Mouse (Mus musculus) forebrain, embryonic 13.5 days (tissue): ENCODE data around the gene Asic2. TPM values are rescaled to one million over a fixed set of nuclear protein-coding genes. Genes with fewer than 3 reads are reported as not detected.
A peak's percentile ranks its signal among the peaks of the same experiment; 100 is the strongest.
"Not testable (repeated sequence)": the region's sequence is repeated elsewhere in the genome, so short reads cannot be mapped to it uniquely, and the experiment has no call there.

Source experiments
- ATAC-seq: fragments of 200-750 bp; cut with Nextera tagmentation; 2 replicates; pipeline ENCODE4 v1.8.0; 2017
- H3K27ac ChIP-seq: fragments of 300-500 bp; sonication (generic); 2 replicates; pipeline ENCODE4 v1.5.1; 2015; ENCODE audit warnings: inconsistent platforms, mild to moderate bottlenecking, moderate library complexity
- H3K27me3 ChIP-seq: fragments of 300-500 bp; sonication (generic); 2 replicates; pipeline ENCODE4 v1.6.1; 2015; ENCODE audit warnings: mild to moderate bottlenecking, inconsistent platforms
- H3K36me3 ChIP-seq: fragments of 300-500 bp; sonication (generic); 2 replicates; pipeline ENCODE4 v1.6.1; 2015; ENCODE audit warnings: mild to moderate bottlenecking, inconsistent platforms; ENCODE audit not compliant: poor library complexity, severe bottlenecking
- H3K4me1 ChIP-seq: fragments of 300-500 bp; sonication (generic); 2 replicates; pipeline ENCODE4 v1.6.1; 2015; ENCODE audit warnings: inconsistent platforms
- H3K4me2 ChIP-seq: fragments of 300-500 bp; sonication (generic); 2 replicates; pipeline ENCODE4 v1.6.1; 2015; ENCODE audit warnings: inconsistent platforms, mild to moderate bottlenecking, moderate library complexity
- H3K4me3 ChIP-seq: fragments of 300-500 bp; sonication (generic); 2 replicates; pipeline ENCODE4 v1.5.1; 2015; ENCODE audit warnings: mild to moderate bottlenecking, inconsistent platforms
- H3K9ac ChIP-seq: fragments of 300-500 bp; sonication (generic); 2 replicates; pipeline ENCODE4 v1.6.1; 2015; ENCODE audit warnings: mild to moderate bottlenecking, inconsistent platforms
- H3K9me3 ChIP-seq: fragments of 300-500 bp; sonication (generic); replicated peaks from 2 replicates; pipeline ENCODE4 v1.6.1; 2016; ENCODE audit warnings: inconsistent platforms
- WGBS: fragments of 180-500 bp; shearing (Covaris S2); methylation state at CpG from one replicate; pipeline ENCODE4 v1.1.7; 2015; 5-methylcytosine and 5-hydroxymethylcytosine counted together
- polyA plus RNA-seq: library from polyadenylated mRNA; unstranded; fragments of >200 nt; fragmentation: Nextera tagmentation; extraction: Ambion mirVana; gene quantifications from 2 replicates; pipeline ENCODE4 v1.2.1, GENCODE M21; 2015

Gene Asic2
- polyA plus RNA-seq, 1 experiment from 2014 or later = 2.3 TPM

DNA sequence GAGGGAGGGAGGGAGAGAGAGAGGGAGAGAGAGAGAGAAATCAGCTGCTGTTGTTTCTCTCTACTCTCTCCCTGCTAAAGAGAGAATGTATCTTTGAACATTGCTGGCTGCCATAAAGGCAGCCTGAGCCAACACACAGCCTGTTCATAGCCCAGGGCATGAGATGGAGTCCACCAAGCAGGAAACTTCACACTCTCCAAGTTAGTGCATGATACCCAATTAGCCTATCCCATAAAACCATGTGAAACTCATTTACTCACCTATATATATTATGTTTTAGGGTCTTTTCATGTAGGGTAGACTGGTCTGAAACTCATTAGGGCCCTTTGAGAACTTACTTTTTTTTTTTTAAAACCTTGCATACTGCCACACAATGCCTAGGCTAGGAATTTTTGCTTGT lies 582.7 kb downstream of the Asic2 start:
- no peak overlapping the region for H3K27ac ChIP-seq
- H3K9me3 ChIP-seq = no peaks in the 10 kb centered on the region
- H3K9ac ChIP-seq = no peak overlapping the region
- ATAC-seq = no peak
- H3K27me3 ChIP-seq = no peaks in the 10 kb centered on the region
- H3K36me3 ChIP-seq = no peaks in the 10 kb centered on the region
- H3K4me2 ChIP-seq = no peak overlapping the region
- H3K4me3 ChIP-seq = no peak overlapping the region
- 0 out of 2 replicates have a peak, but pooled peaks cover 6% of the 10 kb centered on the region for H3K4me1 ChIP-seq

GRCm38 (mm10) chr11:81374841-81375240 lies 593.4 kb downstream of the Asic2 start:
- no peaks in the 10 kb centered on the region for H3K36me3 ChIP-seq
- no peak overlapping the region for H3K4me2 ChIP-seq
- H3K9ac ChIP-seq = no peak overlapping the region
- H3K9me3 ChIP-seq = peaks cover 6% of the 10 kb centered on the region; the same call in 1 of the 2 replicates
- no peak for ATAC-seq
- no peak overlapping the region for H3K4me3 ChIP-seq
- peaks cover 16% of the 10 kb centered on the region for H3K4me1 ChIP-seq
- H3K27ac ChIP-seq = no peak overlapping the region
- no peaks in the 10 kb centered on the region for H3K27me3 ChIP-seq

DNA sequence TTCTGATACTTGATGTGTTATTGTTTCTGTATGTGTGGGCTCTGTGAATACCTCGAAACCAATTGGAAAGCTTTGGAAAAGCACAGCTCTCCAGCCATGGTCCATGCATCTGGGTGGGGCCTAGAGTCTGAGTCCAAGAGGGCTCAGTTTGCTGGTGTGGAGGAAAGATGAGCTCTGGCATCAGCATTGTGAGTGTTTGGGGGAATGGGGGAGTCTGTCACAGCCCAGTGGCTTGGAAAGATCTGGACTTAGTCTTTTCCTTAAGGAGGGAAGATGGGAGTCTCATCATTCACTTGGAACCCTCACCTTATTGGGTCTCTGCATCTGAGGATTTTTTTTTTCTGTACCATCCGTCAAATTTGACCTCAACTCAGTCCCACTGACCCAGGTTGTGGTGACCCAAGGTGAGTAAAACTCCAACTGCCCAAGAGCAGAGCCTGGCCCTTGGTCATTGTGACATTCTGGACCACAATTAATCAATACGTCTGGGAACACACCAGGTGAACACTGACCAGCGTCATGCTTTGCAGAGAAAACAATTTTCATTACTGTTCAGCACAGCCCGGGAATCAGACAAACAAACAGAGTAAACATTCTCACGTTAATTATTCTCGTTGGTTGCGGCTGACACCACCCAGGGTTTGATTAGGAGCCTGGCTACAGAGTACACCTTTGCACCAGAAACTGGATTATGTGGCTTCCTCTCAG lies 594.1 kb downstream of the Asic2 start:
- Histone ChIP-seq H3K9ac (no peak overlapping the region), H3K27ac (no peak overlapping the region), H3K4me1 (peaks cover 20% of the 10 kb centered on the region), H3K4me2 (no peak overlapping the region), H3K27me3 (no peaks in the 10 kb centered on the region), H3K4me3 (no peak overlapping the region), H3K36me3 (no peaks in the 10 kb centered on the region), H3K9me3 (peaks cover 6% of the 10 kb centered on the region; the same call in 1 of the 2 replicates)
- ATAC-seq = no peak
- WGBS = 82% methylated on average over 8 of the region's 8 CpGs

- no peak for ATAC-seq
- WGBS = 71% methylated on average over 8 of the region's 8 CpGs
Observed at GRCm38 (mm10) chr11:81371545-81371944, 596.7 kb downstream of the Asic2 start.

DNA sequence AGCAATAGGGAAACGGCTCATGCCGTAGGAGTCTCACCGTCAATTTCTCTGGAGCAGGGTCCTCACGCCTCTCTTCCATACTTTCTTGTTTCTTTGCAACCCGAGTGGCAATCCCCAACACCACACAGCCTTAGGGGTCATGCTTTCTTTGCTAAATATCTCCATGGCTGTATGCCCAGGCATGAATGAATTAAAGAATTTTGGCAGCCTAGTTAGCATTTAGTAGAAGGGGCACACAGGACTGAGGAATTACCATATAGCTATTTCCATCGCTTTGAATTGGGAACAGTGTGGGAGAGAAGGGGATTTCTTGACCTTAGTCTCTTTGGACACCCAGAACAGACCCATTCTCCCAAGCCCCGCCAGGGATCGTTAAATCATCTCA lies 597.8 kb downstream of the Asic2 start:
- H3K27me3 ChIP-seq = no peaks in the 10 kb centered on the region
- no peaks in the 10 kb centered on the region for H3K36me3 ChIP-seq
- H3K9ac ChIP-seq = no peak overlapping the region
- peaks cover 20% of the 10 kb centered on the region for H3K4me1 ChIP-seq
- no peaks in the 10 kb centered on the region for H3K9me3 ChIP-seq
- 33% methylated on average over 8 of the region's 8 CpGs for WGBS
- H3K4me3 ChIP-seq = no peak overlapping the region
- ATAC-seq = no peak; the same call in 1 of the 2 replicates
- H3K27ac ChIP-seq = 0 out of 2 replicates have a peak overlapping the region, but pooled peaks have one; percentile 45
- no peak overlapping the region for H3K4me2 ChIP-seq

More at GRCm38 (mm10) chr11:81371545-81371944, 596.7 kb downstream of the Asic2 start:
- H3K4me1 ChIP-seq = peaks cover 20% of the 10 kb centered on the region
- H3K36me3 ChIP-seq = no peaks in the 10 kb centered on the region
- no peak overlapping the region for H3K9ac ChIP-seq
- H3K9me3 ChIP-seq = no peaks in the 10 kb centered on the region
- no peak overlapping the region for H3K4me2 ChIP-seq
- H3K27ac ChIP-seq = no peak overlapping the region
- H3K27me3 ChIP-seq = no peaks in the 10 kb centered on the region
- H3K4me3 ChIP-seq = no peak overlapping the region

DNA sequence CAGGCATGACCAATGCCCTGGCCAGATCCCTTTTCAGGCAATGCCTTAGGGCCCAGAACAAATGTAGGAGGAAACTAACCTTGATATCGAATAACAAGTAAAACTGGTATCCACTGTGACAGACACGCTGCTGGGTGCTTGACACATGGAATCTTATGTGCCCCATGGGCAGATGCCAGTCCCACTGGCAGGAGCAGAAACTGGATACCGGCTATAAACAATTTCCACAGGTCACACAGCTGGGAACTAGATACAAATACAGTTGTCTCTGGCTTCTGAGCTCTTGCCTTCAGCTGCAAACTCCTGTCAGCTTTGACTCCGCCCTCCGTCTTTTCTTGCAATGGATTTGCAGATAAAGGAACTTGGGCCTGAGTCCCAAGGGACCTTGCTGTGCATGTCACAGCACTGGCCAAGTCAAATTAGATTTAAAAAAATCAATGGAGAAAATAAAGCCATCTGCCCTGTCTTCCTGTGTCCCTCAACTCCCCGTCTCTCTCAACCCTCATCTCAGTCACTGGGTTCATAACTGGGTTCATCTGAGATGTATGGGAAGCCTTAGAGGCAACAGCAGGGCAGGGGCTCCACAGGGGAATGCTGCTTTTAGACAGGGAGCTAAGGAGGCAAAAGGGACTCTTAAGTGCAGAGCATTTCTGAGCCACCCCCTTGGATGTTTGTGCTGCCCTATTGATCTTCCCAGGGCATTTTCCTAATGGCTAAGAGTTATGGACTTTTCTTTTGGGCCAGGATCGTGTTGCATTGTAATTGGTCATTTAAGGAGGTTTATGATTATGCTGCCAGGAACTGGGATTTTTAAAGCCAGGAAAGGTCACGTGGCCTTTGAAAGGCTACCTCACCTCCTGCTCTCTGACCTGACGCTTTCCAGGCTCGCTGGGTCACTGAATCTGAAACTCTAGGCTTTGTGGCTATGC lies 598.5 kb downstream of the Asic2 start:
- Histone ChIP-seq H3K4me1 (peaks cover 20% of the 10 kb centered on the region), H3K4me3 (no peak overlapping the region), H3K36me3 (no peaks in the 10 kb centered on the region), H3K9me3 (no peaks in the 10 kb centered on the region), H3K27me3 (no peaks in the 10 kb centered on the region), H3K9ac (no peak overlapping the region), H3K27ac (0 out of 2 replicates have a peak overlapping the region, but pooled peaks have one; percentile 45), H3K4me2 (no peak overlapping the region)
- no peak for ATAC-seq
- 60% methylated on average over 10 of the region's 10 CpGs for WGBS

DNA sequence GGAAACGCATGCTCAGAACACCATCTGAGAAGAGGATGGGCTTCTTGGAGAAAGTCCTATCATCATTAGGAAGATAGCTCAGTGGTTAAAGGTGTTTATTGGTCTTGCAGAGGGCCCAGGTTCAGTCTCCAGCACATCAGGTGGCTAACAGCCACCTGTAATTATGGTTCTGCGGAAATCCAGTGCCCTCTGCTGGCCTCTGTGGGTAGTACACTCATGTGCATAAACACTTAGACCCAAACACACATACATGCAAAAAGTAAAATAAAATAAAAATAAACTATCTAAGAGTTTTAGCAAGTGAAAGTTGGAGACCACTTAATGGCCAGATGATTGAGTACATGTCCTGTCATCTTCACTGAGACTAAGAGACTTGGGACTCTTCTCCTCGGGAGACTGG lies 603.8 kb downstream of the Asic2 start:
- no peak overlapping the region for H3K4me3 ChIP-seq
- no peaks in the 10 kb centered on the region for H3K36me3 ChIP-seq
- no peak overlapping the region for H3K27ac ChIP-seq
- WGBS = 95% methylated on average over 3 of the region's 3 CpGs
- no peak overlapping the region for H3K4me2 ChIP-seq
- H3K27me3 ChIP-seq = no peaks in the 10 kb centered on the region
- no peak for ATAC-seq
- 0 out of 2 replicates have a peak, but pooled peaks cover 3% of the 10 kb centered on the region for H3K9me3 ChIP-seq
- no peak overlapping the region for H3K9ac ChIP-seq
- no peaks in the 10 kb centered on the region; the same call in 1 of the 2 replicates for H3K4me1 ChIP-seq

DNA sequence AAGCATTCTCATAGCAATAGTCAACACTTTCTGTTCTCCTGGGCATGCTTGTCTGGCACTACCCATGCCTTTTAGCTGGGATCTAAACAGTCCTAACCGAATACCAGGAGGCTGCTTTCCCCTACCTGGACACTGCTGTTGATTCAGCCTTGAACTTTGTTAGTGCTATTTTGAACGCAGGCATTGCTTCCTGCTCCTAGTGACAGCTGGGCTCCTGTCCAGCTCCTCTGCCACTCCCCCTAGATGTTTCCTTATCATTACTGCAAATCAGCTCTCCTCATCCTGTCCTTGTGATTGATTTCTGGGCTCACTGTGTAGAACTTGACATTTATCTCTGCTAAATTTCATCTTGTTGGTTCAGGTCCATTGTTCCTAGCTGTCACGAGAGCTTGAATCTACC lies 605.8 kb downstream of the Asic2 start:
- no peak overlapping the region for H3K4me2 ChIP-seq
- H3K27ac ChIP-seq = no peak overlapping the region
- H3K9ac ChIP-seq = no peak overlapping the region
- H3K36me3 ChIP-seq = no peaks in the 10 kb centered on the region
- H3K9me3 ChIP-seq = 0 out of 2 replicates have a peak, but pooled peaks cover 3% of the 10 kb centered on the region
- H3K4me3 ChIP-seq = no peak overlapping the region
- WGBS = 66% methylated on average over 3 of the region's 3 CpGs
- H3K27me3 ChIP-seq = no peaks in the 10 kb centered on the region
- ATAC-seq = no peak
- H3K4me1 ChIP-seq = no peaks in the 10 kb centered on the region

- no peaks in the 10 kb centered on the region for H3K27me3 ChIP-seq
- no peak overlapping the region for H3K9ac ChIP-seq
- no peak overlapping the region for H3K4me3 ChIP-seq
- no peaks in the 10 kb centered on the region for H3K36me3 ChIP-seq
- H3K4me1 ChIP-seq = no peaks in the 10 kb centered on the region
- no peak overlapping the region for H3K4me2 ChIP-seq
- H3K9me3 ChIP-seq = 0 out of 2 replicates have a peak, but pooled peaks cover 3% of the 10 kb centered on the region
- no peak overlapping the region for H3K27ac ChIP-seq
- 90% methylated on average over 4 of the region's 4 CpGs for WGBS
- ATAC-seq = no peak
Observed at GRCm38 (mm10) chr11:81361040-81361439, 607.2 kb downstream of the Asic2 start.

DNA sequence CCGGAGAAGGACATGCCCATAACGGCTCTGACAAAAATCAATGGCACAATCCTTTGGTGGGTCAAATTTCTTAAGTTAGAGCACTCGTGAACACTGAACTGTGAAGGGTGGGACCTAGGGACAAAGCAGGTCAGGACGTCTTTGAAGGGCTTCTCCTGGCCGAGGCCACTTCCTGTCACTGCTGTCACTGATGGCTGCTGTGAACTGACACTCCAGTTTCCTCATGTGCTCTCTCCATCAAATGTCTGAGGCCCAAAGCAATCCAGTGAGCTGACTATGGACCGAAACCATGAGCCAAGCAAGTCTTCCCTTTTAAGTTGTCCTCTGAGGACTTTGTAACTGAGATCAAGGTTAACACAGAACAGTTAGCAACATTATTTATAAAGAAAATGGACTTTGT lies 617.8 kb downstream of the Asic2 start:
- H3K4me1 ChIP-seq, H3K27me3 ChIP-seq, H3K27ac ChIP-seq, H3K9me3 ChIP-seq, H3K36me3 ChIP-seq, H3K4me2 ChIP-seq, H3K4me3 ChIP-seq, H3K9ac ChIP-seq, ATAC-seq: not testable (repeated sequence)
- 62% methylated on average over 6 of the region's 6 CpGs for WGBS

DNA sequence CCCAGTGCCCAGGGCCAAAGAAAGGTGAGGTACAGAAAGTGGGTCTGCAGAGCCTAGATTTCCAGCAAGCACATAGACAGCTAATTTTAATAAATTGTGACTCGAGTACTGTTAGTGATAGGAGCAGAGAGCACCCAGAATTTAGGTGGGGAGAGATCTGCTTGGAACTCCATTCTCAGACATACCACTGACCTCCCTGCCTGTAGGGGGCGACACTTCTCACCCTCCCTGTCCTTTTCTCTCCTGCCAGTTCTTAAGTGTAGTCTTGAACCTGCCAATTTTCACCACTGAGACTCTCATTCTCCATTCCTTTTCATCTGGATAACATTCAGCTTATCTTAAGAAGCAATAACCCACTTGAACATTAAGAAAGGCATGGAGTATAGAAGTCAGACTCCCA lies 636.3 kb downstream of the Asic2 start:
- Histone ChIP-seq H3K4me3 (no peak overlapping the region), H3K27ac (no peak overlapping the region), H3K4me1 (peaks cover 8% of the 10 kb centered on the region; the same call in 1 of the 2 replicates), H3K9me3 (no peaks in the 10 kb centered on the region), H3K27me3 (no peaks in the 10 kb centered on the region), H3K36me3 (no peaks in the 10 kb centered on the region), H3K4me2 (no peak overlapping the region), H3K9ac (no peak overlapping the region)
- 88% methylated on average over 2 of the region's 2 CpGs for WGBS
- no peak for ATAC-seq

DNA sequence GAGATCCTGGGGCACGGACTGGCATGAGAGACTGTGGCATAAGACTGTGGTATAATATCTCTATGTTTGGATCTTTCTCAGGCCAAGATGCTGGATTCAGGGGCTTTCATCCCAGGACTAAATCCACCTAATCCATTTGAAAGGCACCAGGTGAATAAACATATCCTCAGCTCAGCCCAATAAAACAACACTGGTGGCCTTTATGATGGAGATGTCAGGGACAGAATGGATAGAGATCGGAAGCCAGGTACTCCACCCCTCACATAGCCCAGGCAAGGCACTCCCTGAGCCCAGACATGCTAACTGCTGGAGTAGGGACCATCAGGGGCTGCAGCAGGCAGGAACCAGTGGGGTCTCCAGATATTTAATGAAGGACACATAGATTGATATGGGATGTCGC lies 637.3 kb downstream of the Asic2 start:
- Histone ChIP-seq H3K4me3 (no peak overlapping the region), H3K27me3 (no peaks in the 10 kb centered on the region), H3K27ac (no peak overlapping the region), H3K9me3 (no peaks in the 10 kb centered on the region), H3K4me2 (no peak overlapping the region), H3K4me1 (peaks cover 8% of the 10 kb centered on the region; the same call in 1 of the 2 replicates), H3K36me3 (no peaks in the 10 kb centered on the region), H3K9ac (no peak overlapping the region)
- ATAC-seq = no peak
- WGBS = 83% methylated on average over 3 of the region's 3 CpGs
